Mouse (Mus musculus): Measurements from ENCODE around the gene Adh6b. TPM values are rescaled to one million over a fixed set of nuclear protein-coding genes. Genes with fewer than 3 reads are reported as not detected.

The Adh6b gene
- polyA plus RNA-seq, 1 experiment from 2014 or later = 0.15 TPM

GRCm38 (mm10) chr3:138387155-138387554 lies 45.6 kb downstream of the Adh6b start:
- H3K9ac ChIP-seq (ENCODE audit: low read depth, low read length) = no peak overlapping the region
- no peak overlapping the region for H3K4me3 ChIP-seq (ENCODE audit: low read length)
- no peaks in the 10 kb centered on the region for H3K9me3 ChIP-seq (ENCODE audit: control insufficient read depth, low read length)
- H3K27ac ChIP-seq (ENCODE audit: low read length) = no peak overlapping the region
- no peaks in the 10 kb centered on the region for H3K36me3 ChIP-seq (ENCODE audit: control insufficient read depth, insufficient read depth, low read length)
- H3K4me1 ChIP-seq (ENCODE audit: control insufficient read depth, insufficient read depth, low read length) = no peaks in the 10 kb centered on the region
- no peaks in the 10 kb centered on the region for H3K27me3 ChIP-seq (replicated peaks; ENCODE audit: control insufficient read depth, insufficient read depth, low read length)
- no peak for ATAC-seq
- H3K4me2 ChIP-seq (ENCODE audit: low read depth, low read length) = no peak overlapping the region
- whole genome bisulfite sequencing = 85% methylated on average over 6 of the region's 6 CpGs

GRCm38 (mm10) chr3:138404872-138405271 lies 63.3 kb downstream of the Adh6b start:
- Histone ChIP-seq H3K4me1 (ENCODE audit: control insufficient read depth, insufficient read depth, low read length) (no peaks in the 10 kb centered on the region), H3K36me3 (ENCODE audit: control insufficient read depth, insufficient read depth, low read length) (no peaks in the 10 kb centered on the region), H3K27ac (ENCODE audit: low read length) (no peak overlapping the region), H3K27me3 (replicated peaks; ENCODE audit: control insufficient read depth, insufficient read depth, low read length) (no peaks in the 10 kb centered on the region), H3K4me2 (ENCODE audit: low read depth, low read length) (no peak overlapping the region), H3K4me3 (ENCODE audit: low read length) (no peak overlapping the region), H3K9ac (ENCODE audit: low read depth, low read length) (no peak overlapping the region), H3K9me3 (ENCODE audit: control insufficient read depth, low read length) (no peaks in the 10 kb centered on the region)
- no peak for ATAC-seq
- WGBS = 75% methylated on average over 3 of the region's 3 CpGs

- Histone ChIP-seq H3K4me2 (ENCODE audit: low read depth, low read length) (no peak overlapping the region), H3K27me3 (replicated peaks; ENCODE audit: control insufficient read depth, insufficient read depth, low read length) (no peaks in the 10 kb centered on the region), H3K27ac (ENCODE audit: low read length) (no peak overlapping the region), H3K4me1 (ENCODE audit: control insufficient read depth, insufficient read depth, low read length) (no peaks in the 10 kb centered on the region), H3K4me3 (ENCODE audit: low read length) (no peak overlapping the region), H3K9me3 (ENCODE audit: control insufficient read depth, low read length) (no peaks in the 10 kb centered on the region), H3K36me3 (ENCODE audit: control insufficient read depth, insufficient read depth, low read length) (no peaks in the 10 kb centered on the region), H3K9ac (ENCODE audit: low read depth, low read length) (no peak overlapping the region)
- no peak for ATAC-seq
- WGBS = 43% methylated on average over 3 of the region's 3 CpGs
These were observed 63.8 kb downstream of the Adh6b start for GRCm38 (mm10) chr3:138405341-138405740.

DNA sequence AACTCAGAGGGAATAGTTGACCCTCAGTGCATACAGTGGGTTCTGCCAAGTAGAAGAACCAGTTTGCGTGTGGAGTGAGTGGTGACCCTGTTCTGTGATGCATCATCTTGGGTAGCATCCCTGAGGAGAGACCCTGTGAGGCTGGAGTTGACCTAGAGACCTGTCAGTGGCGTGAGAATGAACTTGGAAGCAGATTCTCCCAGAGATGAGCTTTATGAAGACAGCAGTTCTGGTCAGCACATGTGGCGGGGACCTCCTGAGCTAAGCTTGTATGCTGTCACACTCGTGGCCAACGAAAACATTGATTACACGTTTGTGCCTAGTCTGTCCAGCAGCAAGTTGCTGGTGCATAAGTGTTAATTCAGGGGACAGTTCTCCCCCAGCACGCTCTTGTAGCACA lies 64.3 kb downstream of the Adh6b start:
- Histone ChIP-seq H3K4me3 (ENCODE audit: low read length) (no peak overlapping the region), H3K27ac (ENCODE audit: low read length) (no peak overlapping the region), H3K4me1 (ENCODE audit: control insufficient read depth, insufficient read depth, low read length) (no peaks in the 10 kb centered on the region), H3K4me2 (ENCODE audit: low read depth, low read length) (no peak overlapping the region), H3K9me3 (ENCODE audit: control insufficient read depth, low read length) (no peaks in the 10 kb centered on the region), H3K36me3 (ENCODE audit: control insufficient read depth, insufficient read depth, low read length) (no peaks in the 10 kb centered on the region), H3K27me3 (replicated peaks; ENCODE audit: control insufficient read depth, insufficient read depth, low read length) (no peaks in the 10 kb centered on the region), H3K9ac (ENCODE audit: low read depth, low read length) (no peak overlapping the region)
- WGBS = 79% methylated on average over 7 of the region's 7 CpGs
- no peak for ATAC-seq

DNA sequence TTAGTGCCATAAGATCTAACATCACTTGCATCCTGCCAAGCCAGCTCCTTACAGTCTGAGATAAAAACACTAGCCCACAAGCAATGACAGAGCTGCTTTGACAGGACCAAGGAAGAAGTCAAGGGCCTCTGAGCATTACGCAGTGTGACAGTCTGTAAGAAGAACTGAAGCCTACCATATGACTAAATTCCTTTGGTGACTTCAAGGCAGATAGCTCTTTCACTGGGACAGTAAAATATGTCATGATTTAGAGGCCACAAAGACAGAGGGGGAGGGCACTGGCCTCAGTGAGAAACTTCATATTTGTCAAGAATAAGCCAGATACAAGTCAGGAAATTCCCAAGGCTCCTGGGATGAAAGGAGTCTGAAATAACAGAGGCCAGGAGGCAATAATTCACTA lies 66.3 kb downstream of the Adh6b start:
- Histone ChIP-seq H3K4me1 (ENCODE audit: control insufficient read depth, insufficient read depth, low read length) (no peaks in the 10 kb centered on the region), H3K36me3 (ENCODE audit: control insufficient read depth, insufficient read depth, low read length) (no peaks in the 10 kb centered on the region), H3K4me2 (ENCODE audit: low read depth, low read length) (no peak overlapping the region), H3K27me3 (replicated peaks; ENCODE audit: control insufficient read depth, insufficient read depth, low read length) (no peaks in the 10 kb centered on the region), H3K27ac (ENCODE audit: low read length) (no peak overlapping the region), H3K9ac (ENCODE audit: low read depth, low read length) (no peak overlapping the region), H3K4me3 (ENCODE audit: low read length) (no peak overlapping the region), H3K9me3 (ENCODE audit: control insufficient read depth, low read length) (no peaks in the 10 kb centered on the region)
- WGBS = 79% methylated on average over 1 of the region's 1 CpGs
- no peak for ATAC-seq

Other genes with a start within 250 kb of the Adh6b start
- 9.2 and 9.4 TPM in 2 replicates for gene Trmt10a, start 198.3 kb upstream of the Adh6b start, polyA plus RNA-seq (2015; fragmentation: Nextera tagmentation; extraction: Ambion mirVana)
- gene Mttp, start 196.8 kb upstream of the Adh6b start, polyA plus RNA-seq (2015; fragmentation: Nextera tagmentation; extraction: Ambion mirVana) = 405 and 573 TPM in 2 replicates
- 0.24 TPM in 1 of 2 replicates, not detected in the other for gene 4930579F01Rik, start 147.9 kb upstream of the Adh6b start, polyA plus RNA-seq (2015; fragmentation: Nextera tagmentation; extraction: Ambion mirVana)
- gene Adh7, start 124.0 kb upstream of the Adh6b start, polyA plus RNA-seq (2015; fragmentation: Nextera tagmentation; extraction: Ambion mirVana) = 0.18 and 0.24 TPM in 2 replicates
- gene Adh1, start 80.8 kb upstream of the Adh6b start, polyA plus RNA-seq (2015; fragmentation: Nextera tagmentation; extraction: Ambion mirVana) = 734 and 860 TPM in 2 replicates
- 1.5 and 1.8 TPM in 2 replicates for gene Adh6a, start 28.5 kb upstream of the Adh6b start, polyA plus RNA-seq (2015; fragmentation: Nextera tagmentation; extraction: Ambion mirVana)
- 0.20 and 0.54 TPM in 2 replicates for gene Adh4, start 73.7 kb downstream of the Adh6b start, polyA plus RNA-seq (2015; fragmentation: Nextera tagmentation; extraction: Ambion mirVana)
- 220 and 233 TPM in 2 replicates for gene Adh5, start 101.3 kb downstream of the Adh6b start, polyA plus RNA-seq (2015; fragmentation: Nextera tagmentation; extraction: Ambion mirVana)
- 48.0 and 49.7 TPM in 2 replicates for gene Metap1, start 147.7 kb downstream of the Adh6b start, polyA plus RNA-seq (2015; fragmentation: Nextera tagmentation; extraction: Ambion mirVana)
- gene Eif4e, start 184.4 kb downstream of the Adh6b start, polyA plus RNA-seq (2015; fragmentation: Nextera tagmentation; extraction: Ambion mirVana) = 271 and 298 TPM in 2 replicates

All from intestine, embryonic 16.5 days (tissue).